Mouse (Mus musculus) gastrocnemius, postnatal 36 days (tissue): ENCODE results near the gene Gm10130. TPM values are rescaled to one million over a fixed set of nuclear protein-coding genes. Genes with fewer than 3 reads are reported as not detected.
"Not testable (repeated sequence)": the region's sequence is repeated elsewhere in the genome, so short reads cannot be mapped to it uniquely, and the experiment has no call there.

Experiments used
- DNase-seq, 2 experiments: peaks; one replicate each; pipeline ENCODE4 v3.0.0; 2022
- intact Hi-C: fragments of 180-260 bp; cut with DNase I; formaldehyde crosslinking; loops from one replicate; pipeline ENCODE4 v1.15.1; 2025
- long read RNA-seq, 2 experiments: library from polyadenylated mRNA; stranded (forward); transcript quantifications; one replicate each; pipeline ENCODE4 v2.0.0; 2021
- total RNA-seq, 2 experiments: library from RNA; stranded (reverse); gene quantifications; 2 replicates each; pipeline ENCODE4 v1.2.3; 2021

Gene Gm10130
- 1 to 10 TPM in 1 of 2 experiments, not detected in 1; 1.9 TPM for total RNA-seq
- long read RNA-seq, experiment 1, partial matches to known transcripts: 0 of 1 reads
- long read RNA-seq, experiment 1, other reads (novel, unspliced or antisense): 1 of 1 reads
- long read RNA-seq, experiment 2, partial matches to known transcripts: 0 of 1 reads
- long read RNA-seq, experiment 2, other reads (novel, unspliced or antisense): 1 of 1 reads

- intact Hi-C loops: loop anchor here (10.0 kb wide), 1 partner anchor 79 kb away; no protein-coding TSS in a partner anchor
- no peak for DNase-seq
Measured at GRCm38 (mm10) chr2:150323402-150323801, at the start of gene Gm10130. Gene Gm10130, plus strand, starts transcription at chr2:150323702.

- no peak for DNase-seq
Measured at GRCm38 (mm10) chr2:150293669-150294068, 29.8 kb upstream of the Gm10130 start.

GRCm38 (mm10) chr2:150299096-150299495 is 24.4 kb upstream of the Gm10130 start:
- DNase-seq: no peak
- intact Hi-C loops: no loop called here

More at GRCm38 (mm10) chr2:150293669-150294068, 29.8 kb upstream of the Gm10130 start:
- intact Hi-C loops: no loop called here

GRCm38 (mm10) chr2:150307183-150307773 is 16.2 kb upstream of the Gm10130 start:
- intact Hi-C loops: no loop called here
- DNase-seq: no peak

- intact Hi-C loops: not testable (repeated sequence)
- peak; percentile 85 to 88 for DNase-seq
Measured at GRCm38 (mm10) chr2:150310952-150311884, 12.3 kb upstream of the Gm10130 start.

- intact Hi-C loops: no loop called here
- no peak for DNase-seq
Measured at GRCm38 (mm10) chr2:150316140-150316539, 7.4 kb upstream of the Gm10130 start.

- no peak for DNase-seq
- intact Hi-C loops: no loop called here
Measured at GRCm38 (mm10) chr2:150318973-150319372, 4.5 kb upstream of the Gm10130 start.

GRCm38 (mm10) chr2:150357136-150357535 is 33.6 kb downstream of the Gm10130 start:
- intact Hi-C loops, DNase-seq: not testable (repeated sequence)

GRCm38 (mm10) chr2:150362113-150362877 is 38.8 kb downstream of the Gm10130 start, which contains the start of gene 3300002I08Rik:
Gene 3300002I08Rik, minus strand, starts transcription at chr2:150362765.
- DNase-seq: peak; percentile 81 to 84
- intact Hi-C loops: not testable (repeated sequence)

GRCm38 (mm10) chr2:150362878-150363229 is 39.4 kb downstream of the Gm10130 start:
- intact Hi-C loops: no loop called here
- no peak for DNase-seq

- DNase-seq, intact Hi-C loops: not testable (repeated sequence)
Measured at GRCm38 (mm10) chr2:150385553-150386106, 62.1 kb downstream of the Gm10130 start.

GRCm38 (mm10) chr2:150390198-150390597 is 66.7 kb downstream of the Gm10130 start:
- intact Hi-C loops: no loop called here
- DNase-seq: no peak

GRCm38 (mm10) chr2:150412146-150412545 is 88.6 kb downstream of the Gm10130 start:
- DNase-seq, intact Hi-C loops: not testable (repeated sequence)

Other genes with a start within 250 kb of the Gm10130 start
- gene Zfp120, start 187.0 kb upstream of the Gm10130 start, total RNA-seq: 1 to 10 TPM; 4.6 to 6.7 TPM
- not detected for gene Gm10770, start 144.0 kb upstream of the Gm10130 start, total RNA-seq
- not detected for gene Gm14139, start 141.9 kb upstream of the Gm10130 start, total RNA-seq
- 1 to 10 TPM; 1.3 to 1.4 TPM for gene Zfp937, start 105.6 kb upstream of the Gm10130 start, total RNA-seq
- 1 to 10 TPM; 1.2 to 2.9 TPM for gene Gm21994, start 68.1 kb upstream of the Gm10130 start, total RNA-seq
- gene Gm14124, start 66.2 kb upstream of the Gm10130 start, total RNA-seq: under 1 TPM in 1 of 2 experiments, not detected in 1; 0.07 TPM
- gene 3300002I08Rik, start 39.1 kb downstream of the Gm10130 start, total RNA-seq: 1 to 10 TPM; 1.3 to 1.4 TPM
- gene Zfp442, start 127.8 kb downstream of the Gm10130 start, total RNA-seq: 1 to 10 TPM; 1.4 to 2.0 TPM
- not detected for gene Zfp345, start 161.4 kb downstream of the Gm10130 start, total RNA-seq
- not detected for gene Cst7, start 246.7 kb downstream of the Gm10130 start, total RNA-seq